Mouse (Mus musculus) neural tube, embryonic 11.5 days (tissue): ENCODE measurements around the gene Slc29a3. TPM values are rescaled to one million over a fixed set of nuclear protein-coding genes. Genes with fewer than 3 reads are reported as not detected.
A peak's percentile ranks its signal among the peaks of the same experiment; 100 is the strongest.

ENCODE experiments used
- ATAC-seq: fragments of 200-750 bp; cut with Nextera tagmentation; 2 replicates; pipeline ENCODE4 v1.8.0; 2017; ENCODE audit warnings: moderate number of reproducible peaks, mild to moderate bottlenecking, moderate TSS enrichment, moderate library complexity; ENCODE audit not compliant: insufficient read depth, low FRiP score, low TSS enrichment
- DNase-seq: peaks from one replicate; pipeline ENCODE4 v3.0.0-alpha.2; 2015; ENCODE audit warnings: low spot score
- H3K27ac ChIP-seq: fragments of 300-500 bp; sonication (generic); 2 replicates; pipeline ENCODE4 v1.5.1; 2014; ENCODE audit warnings: low read depth, mild to moderate bottlenecking, low read length
- H3K27me3 ChIP-seq: fragments of 300-500 bp; sonication (generic); 2 replicates; pipeline ENCODE4 v1.6.1; 2014; ENCODE audit warnings: mild to moderate bottlenecking, low read length, mixed read lengths; ENCODE audit not compliant: control insufficient read depth, insufficient read depth
- H3K36me3 ChIP-seq: fragments of 300-500 bp; sonication (generic); 2 replicates; pipeline ENCODE4 v1.6.1; 2014; ENCODE audit warnings: mild to moderate bottlenecking, low read length, moderate library complexity, mixed read lengths; ENCODE audit not compliant: control insufficient read depth, insufficient read depth
- H3K4me1 ChIP-seq: fragments of 300-500 bp; sonication (generic); 2 replicates; pipeline ENCODE4 v1.6.1; 2014; ENCODE audit warnings: low read length, mixed read lengths; ENCODE audit not compliant: control insufficient read depth, insufficient read depth
- H3K4me2 ChIP-seq: fragments of 300-500 bp; sonication (generic); 2 replicates; pipeline ENCODE4 v1.6.1; 2014; ENCODE audit warnings: low read depth, mild to moderate bottlenecking, moderate library complexity
- H3K4me3 ChIP-seq: fragments of 300-500 bp; sonication (generic); 2 replicates; pipeline ENCODE4 v1.5.1; 2014; ENCODE audit warnings: low read depth, low read length
- H3K9ac ChIP-seq: fragments of 300-500 bp; sonication (generic); 2 replicates; pipeline ENCODE4 v1.6.1; 2014; ENCODE audit warnings: mild to moderate bottlenecking, low read length
- H3K9me3 ChIP-seq: fragments of 300-500 bp; sonication (generic); 2 replicates; pipeline ENCODE4 v1.6.1; 2016; ENCODE audit warnings: low read length; ENCODE audit not compliant: control insufficient read depth
- WGBS: fragments of 180-500 bp; shearing (Covaris S2); extraction: QIAGEN DNeasy Blood & Tissue Kit; methylation state at CpG from one replicate; pipeline ENCODE4 v1.1.7; 2014; 5-methylcytosine and 5-hydroxymethylcytosine counted together
- polyA plus RNA-seq: library from polyadenylated mRNA; unstranded; fragments of >200 nt; fragmentation: Nextera tagmentation; extraction: Ambion mirVana; gene quantifications from 2 replicates; pipeline ENCODE4 v1.2.1, GENCODE M21; 2014

Gene Slc29a3
- polyA plus RNA-seq, 1 experiment from 2014 or later, result 10.4 TPM

DNA sequence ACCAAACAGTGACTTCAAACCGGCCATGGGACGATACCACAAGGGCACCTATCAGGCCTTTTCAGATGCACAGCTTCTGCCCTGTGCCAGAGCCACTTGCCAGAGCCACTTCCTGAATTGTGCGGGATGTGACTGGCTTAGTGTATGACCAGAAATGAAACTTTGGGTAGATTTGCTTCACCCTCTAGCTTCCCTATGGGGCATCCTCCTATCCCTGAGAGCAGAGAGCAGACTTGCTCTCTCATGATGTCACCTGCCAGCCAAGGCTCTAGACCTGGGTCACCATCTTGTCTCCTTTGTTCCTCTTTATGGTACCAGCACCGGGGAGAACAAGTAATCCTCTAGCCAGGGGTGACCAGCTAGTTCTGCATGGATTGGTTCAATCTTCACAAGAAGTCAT, 46.3 kb downstream of the Slc29a3 start:
- 86% methylated on average over 4 of the region's 4 CpGs for WGBS
- Histone ChIP-seq H3K4me3 (no peak overlapping the region), H3K4me1 (no peaks in the 10 kb centered on the region), H3K27ac (no peak overlapping the region), H3K9me3 (no peaks in the 10 kb centered on the region), H3K4me2 (no peak overlapping the region), H3K9ac (no peak overlapping the region), H3K36me3 (no peaks in the 10 kb centered on the region), H3K27me3 (no peaks in the 10 kb centered on the region)
- DNase-seq, result no peak
- ATAC-seq, result no peak

DNA sequence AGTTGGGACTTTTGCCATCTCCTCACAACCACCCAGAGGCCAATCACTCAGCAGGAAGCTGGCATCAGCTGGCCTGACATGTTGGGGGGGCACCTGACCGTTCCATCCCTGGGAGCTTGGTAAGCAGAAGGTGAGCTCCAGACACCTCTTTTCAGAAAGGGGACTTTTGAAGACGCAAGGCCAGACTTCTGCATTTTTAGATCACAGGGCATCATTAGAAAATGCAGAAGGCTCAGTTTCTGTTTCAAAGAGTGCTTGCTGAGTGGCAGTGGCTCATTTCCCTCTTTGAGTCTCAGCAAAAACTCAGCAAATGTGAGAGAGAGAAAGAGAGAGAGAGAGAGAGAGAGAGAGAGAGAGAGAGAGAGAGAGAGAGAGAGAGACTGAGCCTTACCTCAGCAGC, 47.5 kb downstream of the Slc29a3 start:
- no peak overlapping the region for H3K4me2 ChIP-seq
- WGBS, result 68% methylated on average over 2 of the region's 2 CpGs
- no peak overlapping the region for H3K4me3 ChIP-seq
- no peaks in the 10 kb centered on the region for H3K27me3 ChIP-seq
- no peaks in the 10 kb centered on the region for H3K9me3 ChIP-seq
- H3K36me3 ChIP-seq, result no peaks in the 10 kb centered on the region
- ATAC-seq (no peak), DNase-seq (no peak)
- no peak overlapping the region for H3K27ac ChIP-seq
- no peak overlapping the region for H3K9ac ChIP-seq
- no peaks in the 10 kb centered on the region for H3K4me1 ChIP-seq

DNA sequence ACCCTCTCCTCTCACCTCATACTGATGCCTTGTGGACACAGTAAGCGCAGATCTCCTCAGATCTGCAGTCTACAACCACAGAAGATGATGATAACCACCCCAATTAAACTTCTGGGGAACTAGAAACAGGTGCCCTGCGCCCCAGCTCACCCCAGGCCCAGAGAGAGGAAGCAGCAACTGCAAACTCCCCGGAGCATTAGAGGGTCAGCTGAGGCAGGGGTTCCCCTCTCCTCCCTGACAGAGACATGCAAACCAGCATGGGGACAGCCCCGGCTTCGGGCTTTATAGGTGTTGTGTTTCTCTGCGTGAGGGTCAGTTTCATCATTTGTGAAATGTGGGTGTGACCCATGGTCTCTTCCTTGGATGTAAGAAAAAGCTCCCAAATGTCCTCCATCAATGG, 54.8 kb downstream of the Slc29a3 start:
- no peaks in the 10 kb centered on the region for H3K9me3 ChIP-seq
- H3K4me1 ChIP-seq, result no peaks in the 10 kb centered on the region
- ATAC-seq (no peak), DNase-seq (no peak)
- no peaks in the 10 kb centered on the region for H3K27me3 ChIP-seq
- no peak overlapping the region for H3K27ac ChIP-seq
- H3K4me3 ChIP-seq, result no peak overlapping the region
- no peak overlapping the region for H3K9ac ChIP-seq
- H3K36me3 ChIP-seq, result no peaks in the 10 kb centered on the region
- 79% methylated on average over 6 of the region's 6 CpGs for WGBS
- no peak overlapping the region for H3K4me2 ChIP-seq

DNA sequence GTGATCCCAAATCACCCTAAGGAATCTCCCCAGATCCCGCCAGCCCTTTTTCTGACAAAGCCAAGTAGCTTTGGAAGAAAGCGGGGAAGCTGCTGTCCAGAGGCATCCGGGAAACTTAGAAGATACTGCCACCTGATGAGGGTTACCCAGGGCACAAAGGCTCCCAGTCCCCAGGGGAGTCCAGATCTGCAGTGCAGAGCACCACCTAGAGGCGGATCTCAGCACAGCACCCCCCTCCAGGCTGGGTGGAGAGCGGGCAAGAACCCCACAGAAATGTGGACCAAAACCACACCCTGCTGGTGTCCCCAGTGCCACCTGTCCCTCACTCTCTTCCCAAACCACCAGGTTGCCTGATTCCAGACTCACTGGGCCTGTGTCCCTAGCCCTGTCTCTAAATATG, 55.6 kb downstream of the Slc29a3 start:
- H3K36me3 ChIP-seq, result no peaks in the 10 kb centered on the region
- no peak overlapping the region for H3K4me2 ChIP-seq
- no peaks in the 10 kb centered on the region for H3K27me3 ChIP-seq
- no peaks in the 10 kb centered on the region for H3K9me3 ChIP-seq
- no peak overlapping the region for H3K27ac ChIP-seq
- DNase-seq, result peak; percentile 72
- no peaks in the 10 kb centered on the region for H3K4me1 ChIP-seq
- H3K4me3 ChIP-seq, result no peak overlapping the region
- H3K9ac ChIP-seq, result no peak overlapping the region
- ATAC-seq, result no peak
- 15% methylated on average over 5 of the region's 5 CpGs for WGBS

DNA sequence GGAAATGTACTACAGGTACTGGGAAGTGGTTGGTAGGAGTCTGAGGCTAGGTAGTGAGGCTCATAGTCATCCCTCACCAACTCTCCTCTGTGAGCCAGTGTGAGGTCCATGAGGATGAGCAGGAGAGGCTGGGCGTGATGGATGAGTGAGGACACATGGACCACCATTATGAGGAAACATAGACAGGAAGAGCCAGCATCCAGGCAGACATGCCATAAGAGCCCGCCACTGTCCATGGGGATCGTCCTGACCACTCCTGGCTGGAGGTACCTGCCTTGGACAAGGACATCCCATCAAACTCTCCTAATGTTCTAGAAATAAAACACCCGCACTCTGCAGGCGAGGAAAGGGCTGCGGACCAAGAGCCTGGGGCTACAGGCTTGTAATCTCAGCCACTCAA, 56.2 kb downstream of the Slc29a3 start, which contains the start of gene Cdh23:
Cdh23 (minus strand) TSS at position 101 of the 400 bp plus-strand sequence.
- Histone ChIP-seq H3K9ac (no peak within 1 kb of the TSS), H3K4me2 (no peak within 1 kb of the TSS), H3K4me3 (no peak within 1 kb of the TSS), H3K9me3 (no peaks in the 10 kb centered on the region), H3K27ac (no peak within 1 kb of the TSS), H3K27me3 (no peaks in the 10 kb centered on the region), H3K36me3 (no peaks in the 10 kb centered on the region), H3K4me1 (no peaks in the 10 kb centered on the region)
- DNase-seq (no peak), ATAC-seq (no peak)
- WGBS, result 92% methylated on average over 6 of the region's 6 CpGs

DNA sequence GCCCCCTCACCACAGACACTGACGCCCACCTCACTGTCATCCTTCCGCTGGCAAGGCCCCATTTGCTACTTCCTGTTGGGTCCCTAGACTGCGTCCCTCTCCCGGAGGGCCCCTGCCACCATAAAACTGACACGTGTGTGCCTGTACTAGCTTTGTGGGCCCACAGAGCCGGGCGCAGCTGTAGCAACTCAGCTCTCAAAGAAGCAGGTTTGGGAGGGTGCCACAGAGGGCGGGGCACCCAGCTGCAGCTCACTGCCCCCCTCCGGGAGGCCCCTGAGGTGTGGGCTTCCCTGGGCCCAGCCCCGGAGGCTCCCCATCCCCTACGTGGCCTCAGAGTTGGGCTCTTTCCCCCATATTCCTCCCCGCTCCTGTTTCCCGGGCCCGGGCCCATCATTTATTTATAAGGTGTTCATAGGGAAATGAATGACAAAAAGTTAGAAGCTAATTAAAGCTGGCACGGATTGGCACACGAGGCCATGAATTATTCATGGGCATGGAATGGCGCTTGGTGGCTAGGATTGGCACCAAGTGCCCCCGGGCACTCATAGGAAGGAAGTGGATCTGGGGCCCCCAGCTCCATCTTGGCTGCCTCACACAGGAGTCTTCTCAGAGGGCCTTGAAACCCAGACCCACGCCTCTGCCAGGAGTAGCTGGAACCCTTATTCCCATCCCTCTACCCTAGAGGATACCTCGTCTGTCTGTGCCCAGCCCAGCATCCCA, 60.8 kb downstream of the Slc29a3 start:
- no peaks in the 10 kb centered on the region for H3K9me3 ChIP-seq
- peaks cover 27% of the 10 kb centered on the region for H3K27me3 ChIP-seq
- no peak overlapping the region for H3K4me3 ChIP-seq
- peaks cover 2% of the 10 kb centered on the region for H3K4me1 ChIP-seq
- H3K27ac ChIP-seq, result no peak overlapping the region
- ATAC-seq, result no peak
- H3K9ac ChIP-seq, result no peak overlapping the region
- WGBS, result 68% methylated on average over 20 of the region's 20 CpGs
- no peaks in the 10 kb centered on the region for H3K36me3 ChIP-seq
- no peak overlapping the region for H3K4me2 ChIP-seq
- no peak for DNase-seq

DNA sequence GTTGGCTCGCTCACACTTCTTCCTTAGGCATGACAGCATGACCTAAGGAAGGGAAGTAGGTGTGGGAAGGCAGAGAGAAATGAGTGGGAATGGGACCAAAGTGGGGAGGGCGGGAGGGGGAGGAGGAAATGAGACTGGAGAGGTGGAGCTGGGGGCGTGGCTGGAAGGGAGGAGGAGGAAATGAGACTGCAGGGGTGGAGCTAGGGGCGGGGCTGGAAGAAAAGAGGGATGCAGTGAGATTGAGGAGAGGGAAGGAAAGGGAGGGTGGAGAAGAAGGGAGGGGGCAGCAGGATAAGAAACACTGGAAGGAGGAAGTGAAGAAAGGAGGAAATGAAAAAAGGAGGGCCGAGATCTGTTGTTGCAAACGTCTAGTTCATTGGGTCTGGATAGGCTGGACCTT, 61.6 kb downstream of the Slc29a3 start:
- Histone ChIP-seq H3K4me3 (no peak overlapping the region), H3K9me3 (no peaks in the 10 kb centered on the region), H3K4me2 (no peak overlapping the region), H3K27ac (no peak overlapping the region), H3K4me1 (peaks cover 9% of the 10 kb centered on the region), H3K9ac (no peak overlapping the region), H3K27me3 (peaks cover 36% of the 10 kb centered on the region), H3K36me3 (no peaks in the 10 kb centered on the region)
- ATAC-seq (no peak), DNase-seq (no peak)
- WGBS, result 42% methylated on average over 6 of the region's 6 CpGs

DNA sequence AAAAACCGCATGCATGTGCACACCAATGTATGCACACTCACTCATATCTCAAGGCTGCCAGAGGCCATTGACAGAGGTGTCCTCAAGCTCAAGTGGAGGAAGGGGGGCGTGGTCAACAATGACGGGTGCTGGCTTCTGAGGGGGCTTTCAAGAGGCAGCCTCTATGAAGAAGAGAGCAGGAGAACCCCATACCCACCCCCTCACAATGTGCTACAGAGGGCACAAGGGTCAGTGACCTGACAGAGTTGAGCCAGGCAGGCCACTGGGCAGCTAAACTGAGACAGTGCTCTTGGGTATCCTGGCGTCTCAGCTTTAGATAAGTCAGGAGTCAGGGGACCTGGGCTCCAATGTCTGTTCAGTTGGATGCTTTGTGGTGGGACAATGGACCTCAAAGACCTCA, 63.2 kb downstream of the Slc29a3 start:
- H3K4me1 ChIP-seq, result peaks cover 9% of the 10 kb centered on the region
- no peak overlapping the region for H3K4me3 ChIP-seq
- H3K4me2 ChIP-seq, result no peak overlapping the region
- H3K9me3 ChIP-seq, result no peaks in the 10 kb centered on the region
- no peak for DNase-seq
- no peak overlapping the region for H3K9ac ChIP-seq
- no peak for ATAC-seq
- no peaks in the 10 kb centered on the region for H3K36me3 ChIP-seq
- no peak overlapping the region for H3K27ac ChIP-seq
- H3K27me3 ChIP-seq, result peaks cover 51% of the 10 kb centered on the region
- WGBS, result 84% methylated on average over 4 of the region's 4 CpGs

DNA sequence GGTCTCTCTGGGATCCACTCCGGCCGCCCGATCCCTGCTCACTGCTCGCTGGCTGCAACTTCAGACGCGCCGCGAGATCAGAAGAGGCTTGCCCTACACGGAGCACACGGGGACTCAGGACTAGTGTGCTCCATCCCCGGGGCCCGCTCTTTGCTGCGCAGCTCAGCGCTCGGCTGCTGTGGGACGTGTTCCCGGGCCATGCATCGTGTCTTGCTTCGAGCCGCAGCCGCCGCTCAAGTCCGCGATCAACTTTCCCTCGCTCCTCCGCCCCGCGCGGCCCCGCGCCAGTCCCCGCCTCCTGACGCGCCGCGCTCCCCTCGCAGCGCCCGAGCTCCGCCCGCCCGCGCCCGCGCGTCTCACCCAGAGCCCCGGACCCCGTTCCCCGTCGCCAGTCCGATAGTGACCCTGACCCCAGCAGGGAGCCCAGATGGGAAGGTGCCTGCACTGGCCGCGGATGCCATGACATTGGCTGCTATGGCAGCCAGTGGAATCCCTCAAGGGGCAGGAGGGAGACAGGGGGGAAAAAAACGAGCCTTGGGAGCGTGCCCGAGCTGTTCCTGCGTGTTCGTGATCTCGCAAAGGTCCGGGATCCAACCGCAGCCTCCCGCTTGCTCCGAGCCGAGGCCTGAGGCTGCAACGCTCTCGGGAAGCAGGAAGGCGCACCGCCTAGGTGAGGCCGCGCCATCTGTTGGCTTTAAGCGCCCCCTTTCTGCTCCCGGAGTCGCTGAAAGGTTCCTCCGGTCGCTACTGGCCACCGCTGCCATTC, 65.4 kb downstream of the Slc29a3 start:
- Histone ChIP-seq H3K9ac (peak overlapping the region; percentile 36; the same call in 1 of the 2 replicates), H3K27ac (no peak overlapping the region), H3K36me3 (no peaks in the 10 kb centered on the region), H3K9me3 (no peaks in the 10 kb centered on the region), H3K4me3 (peak overlapping the region; percentile 47), H3K4me1 (peaks cover 9% of the 10 kb centered on the region), H3K4me2 (peak overlapping the region; percentile 98), H3K27me3 (peaks cover 54% of the 10 kb centered on the region)
- DNase-seq, result peak; percentile 71
- WGBS, result under 1% methylated on average over 75 of the region's 76 CpGs
- peak; percentile 50; the same call in 1 of the 2 replicates for ATAC-seq
